Mouse (Mus musculus): ENCODE measurements around the gene Csad. TPM values are rescaled to one million over a fixed set of nuclear protein-coding genes. Genes with fewer than 3 reads are reported as not detected.
A peak's percentile ranks its signal among the peaks of the same experiment; 100 is the strongest.
"Not testable (repeated sequence)": the region's sequence is repeated elsewhere in the genome, so short reads cannot be mapped to it uniquely, and the experiment has no call there.

The Csad gene
- polyA plus RNA-seq, 1 experiment = 106 TPM

DNA sequence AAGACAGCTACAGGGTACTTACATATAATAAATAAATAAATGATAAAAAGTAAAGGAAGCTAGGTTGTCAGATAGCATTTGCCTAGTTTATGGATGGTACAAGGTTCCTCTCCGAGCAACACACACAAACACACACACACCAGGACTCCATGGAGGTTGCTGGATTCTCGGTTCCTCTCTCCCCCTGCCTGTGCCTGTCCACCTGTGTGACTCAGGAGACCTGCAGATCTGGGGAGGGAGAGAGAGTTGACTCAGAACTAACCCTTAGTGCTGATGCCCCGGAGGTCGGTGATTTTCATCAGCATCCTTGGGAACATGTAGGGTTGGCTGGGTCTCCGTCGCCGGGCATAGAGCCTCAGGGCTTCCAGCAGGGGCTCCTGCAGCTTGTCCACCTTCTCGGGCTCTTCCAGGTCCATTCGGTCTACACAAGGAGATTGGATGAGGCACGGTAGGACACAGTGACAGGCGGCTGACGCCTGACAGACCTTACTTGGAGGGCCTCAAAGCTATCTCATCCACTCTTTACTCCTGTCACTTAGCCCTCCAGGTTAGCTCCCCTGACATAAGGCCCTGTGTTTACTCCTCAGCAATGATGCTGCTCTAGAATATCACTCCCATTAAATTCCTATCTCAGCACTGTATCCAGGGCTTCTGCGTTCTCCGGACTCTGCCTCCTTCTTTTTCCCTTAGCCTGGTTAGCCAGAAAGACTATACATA, 34.2 kb upstream of the Csad start:
- WGBS = 90% methylated on average over 14 of the region's 14 CpGs
- Histone ChIP-seq H3K4me1 (ENCODE audit: control insufficient read depth, insufficient read depth, low read length) (peaks cover 40% of the 10 kb centered on the region), H3K4me3 (replicated peaks; ENCODE audit: extremely low read depth, low read depth, low read length) (no peak overlapping the region)
- no peak for DNase-seq
- no peak for TF ChIP-seq POLR2A (IDR thresholded peaks at IDR 0.05; ENCODE audit: borderline replicate concordance, extremely low read depth, low read depth, low read length)
- TF ChIP-seq CTCF (IDR thresholded peaks at IDR 0.05; ENCODE audit: insufficient read depth, low read length) = no peak

DNA sequence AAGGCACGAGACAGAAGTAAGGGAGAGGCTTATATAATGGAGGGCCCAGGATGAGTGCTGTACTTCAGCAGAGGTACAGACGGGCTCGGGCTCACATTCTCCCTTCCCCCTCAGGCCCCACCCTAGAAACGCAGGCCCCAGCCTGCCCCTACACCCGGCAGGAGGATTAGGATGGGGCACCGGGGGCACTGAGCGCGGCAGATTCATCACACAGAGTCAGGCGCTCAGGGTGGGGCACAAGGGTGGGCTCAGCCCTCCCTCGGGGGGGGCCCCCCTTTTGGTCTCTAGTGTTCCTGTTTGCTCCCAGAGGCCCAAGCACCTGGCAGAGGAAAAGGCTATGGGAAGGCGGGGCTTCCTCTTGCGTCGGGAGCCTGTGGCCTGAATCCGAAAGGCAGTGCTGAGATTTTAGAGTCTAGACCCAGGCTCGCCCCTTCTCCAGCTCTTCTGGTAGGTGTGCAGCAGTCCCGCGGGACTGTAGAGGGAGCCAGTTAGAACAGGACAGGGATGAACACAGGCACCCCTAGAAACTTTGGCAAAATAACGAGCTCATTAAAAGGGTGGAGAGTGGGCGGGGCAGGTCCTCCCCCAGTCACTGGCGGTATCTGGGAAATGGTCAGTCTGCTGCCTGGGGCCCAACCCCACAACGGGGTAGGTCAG, 31.0 kb upstream of the Csad start:
- no peak for TF ChIP-seq POLR2A (IDR thresholded peaks at IDR 0.05; ENCODE audit: borderline replicate concordance, extremely low read depth, low read depth, low read length)
- no peak for TF ChIP-seq CTCF (IDR thresholded peaks at IDR 0.05; ENCODE audit: insufficient read depth, low read length)
- DNase-seq = peak; percentile 63
- WGBS = 19% methylated on average over 21 of the region's 21 CpGs

DNA sequence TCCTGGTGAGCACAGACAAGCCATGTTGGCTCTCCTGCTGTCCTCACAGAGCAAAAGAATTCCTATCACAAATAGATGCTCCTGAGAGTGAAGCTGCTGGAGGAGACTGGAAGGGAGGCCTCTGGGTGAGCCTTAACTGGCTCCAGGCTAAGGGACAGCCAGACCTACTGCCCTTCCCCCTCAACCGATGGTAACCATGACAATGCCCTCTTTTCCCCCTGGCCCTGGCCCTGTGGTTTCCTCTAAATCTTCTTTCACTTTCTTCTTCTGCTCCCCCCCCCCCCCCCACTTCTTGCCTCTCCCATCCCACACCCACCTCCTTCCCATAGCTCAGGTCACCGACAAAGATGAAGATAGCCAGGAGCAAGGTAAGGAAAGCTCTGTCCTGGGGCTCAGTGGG, 29.4 kb upstream of the Csad start:
- TF ChIP-seq CTCF (IDR thresholded peaks at IDR 0.05; ENCODE audit: insufficient read depth, low read length) (no peak), POLR2A (IDR thresholded peaks at IDR 0.05; ENCODE audit: borderline replicate concordance, extremely low read depth, low read depth, low read length) (no peak)
- H3K4me3 ChIP-seq (replicated peaks; ENCODE audit: extremely low read depth, low read depth, low read length) = no peak overlapping the region
- peaks cover 17% of the 10 kb centered on the region for H3K4me1 ChIP-seq (ENCODE audit: control insufficient read depth, insufficient read depth, low read length)
- DNase-seq = no peak
- 20% methylated on average over 2 of the region's 2 CpGs for whole genome bisulfite sequencing

More for the DNA sequence above, 31.0 kb upstream of the Csad start:
- peaks cover 24% of the 10 kb centered on the region for H3K4me1 ChIP-seq (ENCODE audit: control insufficient read depth, insufficient read depth, low read length)
- H3K4me3 ChIP-seq (replicated peaks; ENCODE audit: extremely low read depth, low read depth, low read length) = peak overlapping the region; percentile 10

DNA sequence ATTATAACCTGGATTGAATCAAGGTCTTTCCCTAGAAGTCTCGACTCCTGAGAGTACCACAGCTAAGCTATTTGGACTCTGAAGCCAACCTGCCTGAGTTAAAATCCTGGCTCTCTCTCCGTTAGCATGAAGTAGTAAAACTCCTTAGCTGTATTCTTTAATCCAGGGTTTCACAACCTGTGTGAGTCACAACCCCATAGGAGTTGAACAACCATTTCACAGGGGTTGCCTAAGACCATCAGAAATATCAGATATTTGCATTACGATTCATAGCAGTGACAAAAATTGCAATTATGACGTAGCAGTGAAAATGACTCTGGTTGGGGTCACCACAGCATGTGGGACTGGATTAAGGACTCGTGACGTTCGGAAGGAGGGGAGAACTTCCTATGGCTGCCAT, 28.2 kb upstream of the Csad start:
- DNase-seq = no peak
- TF ChIP-seq CTCF (IDR thresholded peaks at IDR 0.05; ENCODE audit: insufficient read depth, low read length) (no peak), POLR2A (IDR thresholded peaks at IDR 0.05; ENCODE audit: borderline replicate concordance, extremely low read depth, low read depth, low read length) (no peak)
- 73% methylated on average over 7 of the region's 7 CpGs for WGBS
- Histone ChIP-seq H3K4me3 (replicated peaks; ENCODE audit: extremely low read depth, low read depth, low read length) (no peak overlapping the region), H3K4me1 (ENCODE audit: control insufficient read depth, insufficient read depth, low read length) (peaks cover 17% of the 10 kb centered on the region)

DNA sequence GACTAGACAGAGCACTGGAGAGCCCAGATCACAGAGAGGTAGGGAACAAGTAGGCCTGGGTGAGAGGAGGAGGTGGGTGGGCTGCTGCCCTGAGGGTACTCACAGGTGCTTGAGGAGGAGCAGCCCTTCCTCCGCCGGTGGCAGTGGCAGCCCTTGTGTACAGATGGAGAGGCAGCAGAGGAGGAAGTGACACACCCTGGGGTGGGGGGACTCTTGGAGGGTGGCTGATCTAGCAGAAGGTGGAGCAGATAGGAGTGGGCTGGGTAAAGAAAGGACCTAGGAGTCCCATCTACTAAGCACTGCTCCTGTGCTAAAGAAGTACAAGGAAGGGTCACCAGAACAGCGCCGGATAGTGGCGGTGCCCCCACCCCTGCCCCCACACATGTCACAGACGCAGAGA, 27.2 kb upstream of the Csad start, which contains the start of gene Itgb7:
Gene Itgb7, minus strand, starts transcription at position 197 of the 400 bp plus-strand sequence.
- Histone ChIP-seq H3K4me1 (ENCODE audit: control insufficient read depth, insufficient read depth, low read length) (peaks cover 17% of the 10 kb centered on the region), H3K4me3 (replicated peaks; ENCODE audit: extremely low read depth, low read depth, low read length) (peak within 1 kb of the TSS; percentile 40)
- 16% methylated on average over 6 of the region's 6 CpGs for WGBS
- TF ChIP-seq POLR2A (IDR thresholded peaks at IDR 0.05; ENCODE audit: borderline replicate concordance, extremely low read depth, low read depth, low read length) = peak; percentile 37; the same call in 1 of the 2 replicates
- no peak for TF ChIP-seq CTCF (IDR thresholded peaks at IDR 0.05; ENCODE audit: insufficient read depth, low read length)
- DNase-seq = no peak

DNA sequence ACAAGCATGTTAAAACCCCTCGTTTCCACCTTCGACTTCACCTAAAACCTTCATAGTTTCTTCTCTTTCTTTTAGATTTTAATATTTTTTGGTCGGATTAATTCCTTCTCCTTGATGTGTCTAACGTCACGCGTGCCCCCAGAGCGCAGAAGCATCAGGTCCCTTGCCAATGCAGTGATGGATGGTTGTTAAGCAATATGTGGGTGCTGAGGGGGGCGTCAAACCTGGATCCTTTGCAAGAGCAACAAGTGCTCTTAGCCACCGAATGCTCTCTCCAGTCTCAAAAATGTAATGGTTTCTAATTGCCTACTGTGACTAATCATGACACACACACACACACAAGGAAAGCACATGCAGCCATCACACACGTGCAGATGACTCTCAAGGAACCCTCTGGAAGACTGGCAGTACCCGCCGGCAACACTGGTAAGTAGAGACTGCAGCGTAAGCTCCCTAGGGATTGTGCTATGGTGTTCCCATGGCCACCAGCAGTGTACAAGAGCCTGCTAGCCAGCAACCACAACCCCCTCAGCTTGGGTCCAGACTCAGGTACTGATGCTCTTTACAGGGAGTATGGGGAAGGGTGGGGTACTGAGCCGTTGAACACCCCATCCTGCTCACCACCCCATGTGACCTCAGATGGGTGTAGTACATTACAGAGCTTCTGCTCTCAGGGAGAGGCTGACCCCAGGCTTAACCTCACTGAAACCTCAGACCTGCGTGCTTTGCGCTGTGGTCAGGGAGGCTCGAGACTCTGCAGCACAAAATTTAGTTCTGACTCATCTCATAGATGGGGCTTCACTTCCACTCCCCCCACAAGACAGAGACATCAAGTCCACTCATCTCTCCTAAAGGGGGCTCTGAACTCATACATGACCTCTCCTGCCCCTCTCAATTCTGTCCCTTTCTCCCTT, 26.1 kb upstream of the Csad start:
- peak overlapping the region; percentile 21 for H3K4me3 ChIP-seq (replicated peaks; ENCODE audit: extremely low read depth, low read depth, low read length)
- peaks cover 14% of the 10 kb centered on the region for H3K4me1 ChIP-seq (ENCODE audit: control insufficient read depth, insufficient read depth, low read length)
- TF ChIP-seq POLR2A (IDR thresholded peaks at IDR 0.05; ENCODE audit: borderline replicate concordance, extremely low read depth, low read depth, low read length) (no peak), CTCF (IDR thresholded peaks at IDR 0.05; ENCODE audit: insufficient read depth, low read length) (no peak)
- no peak for DNase-seq
- WGBS = 72% methylated on average over 17 of the region's 17 CpGs

DNA sequence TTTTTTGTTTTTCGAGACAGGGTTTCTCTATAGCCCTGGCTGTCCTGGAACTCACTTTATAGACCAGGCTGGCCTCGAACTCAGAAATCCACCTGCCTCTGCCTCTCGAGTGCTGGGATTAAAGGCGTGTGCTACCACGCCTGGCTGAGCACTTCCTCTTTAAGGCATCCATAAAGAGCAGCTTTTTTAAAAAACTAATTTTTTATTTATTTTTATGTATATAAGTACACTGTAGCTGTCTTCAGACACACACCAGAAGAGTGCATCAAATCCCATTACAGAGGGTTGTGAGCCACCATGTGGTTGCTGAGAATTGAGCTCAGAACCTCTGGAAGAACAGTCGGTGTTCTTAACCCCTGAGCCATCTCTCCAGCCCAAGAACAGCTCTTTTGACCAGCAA, 21.1 kb upstream of the Csad start:
- H3K4me3 ChIP-seq (replicated peaks; ENCODE audit: extremely low read depth, low read depth, low read length); DNase-seq; H3K4me1 ChIP-seq (ENCODE audit: control insufficient read depth, insufficient read depth, low read length): not testable (repeated sequence)
- 71% methylated on average over 5 of the region's 6 CpGs for WGBS

DNA sequence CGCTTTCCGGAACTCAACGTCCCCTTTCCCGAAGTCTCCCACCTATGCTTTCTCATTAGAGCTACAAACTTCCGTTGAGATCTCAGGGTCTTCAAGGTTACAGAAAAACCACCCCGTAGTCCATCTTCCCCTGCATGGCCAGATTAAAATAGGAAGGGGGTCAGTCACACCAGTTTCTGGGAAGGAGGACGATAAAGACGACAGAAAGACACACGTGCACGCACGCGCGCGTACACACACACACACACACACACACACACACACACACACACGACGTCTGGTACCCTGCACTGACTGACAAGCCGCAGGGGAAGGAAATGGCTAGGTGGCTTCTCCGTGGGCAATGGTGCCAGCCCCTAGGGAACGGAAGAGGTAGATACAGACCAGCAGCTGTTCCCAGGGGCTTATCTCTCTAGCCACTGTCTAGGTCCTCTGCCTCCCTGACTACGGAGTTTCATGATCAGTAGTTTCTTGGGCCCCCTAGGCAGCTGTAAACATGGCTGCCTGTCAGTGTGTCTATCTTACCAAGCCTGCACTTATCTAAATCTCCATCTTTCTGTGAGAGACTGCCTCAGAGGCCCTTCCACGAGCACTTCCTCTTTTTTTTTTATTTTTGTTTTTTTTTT, 20.6 kb upstream of the Csad start:
- WGBS = 8% methylated on average over 21 of the region's 21 CpGs
- TF ChIP-seq CTCF (IDR thresholded peaks at IDR 0.05; ENCODE audit: insufficient read depth, low read length) = no peak
- no peak for TF ChIP-seq POLR2A (IDR thresholded peaks at IDR 0.05; ENCODE audit: borderline replicate concordance, extremely low read depth, low read depth, low read length)
- Histone ChIP-seq H3K4me1 (ENCODE audit: control insufficient read depth, insufficient read depth, low read length) (peaks cover 4% of the 10 kb centered on the region; the same call in 1 of the 2 replicates), H3K4me3 (replicated peaks; ENCODE audit: extremely low read depth, low read depth, low read length) (peak overlapping the region; percentile 37)
- DNase-seq = no peak

Measured in lung, adult 2 months (tissue).